Mouse (Mus musculus) bone marrow, adult 2 months (tissue): Measurements from ENCODE around the gene Pianp. TPM values are rescaled to one million over a fixed set of nuclear protein-coding genes. Genes with fewer than 3 reads are reported as not detected.

Experiments used
- H3K27ac ChIP-seq: fragments of 200-500 bp; 2 replicates; pipeline ENCODE4 v1.5.1; 2012; ENCODE audit warnings: low read depth, mild to moderate bottlenecking, control low read depth, inconsistent platforms, low read length; ENCODE audit not compliant: control insufficient read depth, poor library complexity, insufficient read depth
- H3K4me1 ChIP-seq: fragments of 200-500 bp; 2 replicates; pipeline ENCODE4 v1.6.1; 2011; ENCODE audit warnings: low read length; ENCODE audit not compliant: control insufficient read depth, insufficient read depth
- H3K4me3 ChIP-seq: fragments of 200-500 bp; replicated peaks from 2 replicates; pipeline ENCODE3; 2011; ENCODE audit warnings: mild to moderate bottlenecking, low read depth, low read length, control low read depth; ENCODE audit not compliant: control insufficient read depth
- CTCF ChIP-seq: fragments of 200-500 bp; IDR thresholded peaks from 2 replicates; pipeline ENCODE4 v1.5.1; 2011; ENCODE audit warnings: low read length, control low read depth; ENCODE audit not compliant: control insufficient read depth, insufficient read depth
- POLR2A ChIP-seq: fragments of 200-500 bp; IDR thresholded peaks from 2 replicates; pipeline ENCODE4 v1.6.1; 2011; ENCODE audit warnings: low read depth, mild to moderate bottlenecking, control low read depth, low read length, borderline replicate concordance; ENCODE audit not compliant: control insufficient read depth
- WGBS: fragments of 180-500 bp; shearing (Covaris S2); methylation state at CpG from one replicate; pipeline ENCODE4 v1.1.7; 2018; 5-methylcytosine and 5-hydroxymethylcytosine counted together
- polyA plus RNA-seq: library from polyadenylated mRNA; stranded (reverse); fragments of >200 nt; gene quantifications from 2 replicates; pipeline ENCODE4 v1.2.4, GENCODE M21; 2011; ENCODE audit warnings: low replicate concordance; ENCODE audit not compliant: missing spikeins, insufficient read depth, insufficient read length

Gene Pianp
- polyA plus RNA-seq, result 3.4 TPM in 1 of 2 replicates, not detected in the other

- Histone ChIP-seq H3K4me1 (no peaks in the 10 kb centered on the region; the same call in 1 of the 2 replicates), H3K4me3 (no peak within 1 kb of the TSS), H3K27ac (no peak within 1 kb of the TSS)
- TF ChIP-seq CTCF (no peak), POLR2A (no peak)
- WGBS, result 2% methylated on average over 76 of the region's 78 CpGs
Observed at GRCm38 (mm10) chr6:124996551-124997501, at the start of gene Pianp. Gene Pianp, plus strand, starts transcription at chr6:124996694.

GRCm38 (mm10) chr6:124953991-124954715, 42.3 kb upstream of the Pianp start:
- Histone ChIP-seq H3K27ac (no peak overlapping the region), H3K4me3 (no peak overlapping the region), H3K4me1 (no peaks in the 10 kb centered on the region)
- no peak for TF ChIP-seq CTCF
- no peak for TF ChIP-seq POLR2A
- 90% methylated on average over 2 of the region's 2 CpGs for WGBS

- Histone ChIP-seq H3K4me1 (no peaks in the 10 kb centered on the region; the same call in 1 of the 2 replicates), H3K4me3 (no peak overlapping the region), H3K27ac (no peak overlapping the region)
- 84% methylated on average over 4 of the region's 4 CpGs for WGBS
- no peak for TF ChIP-seq CTCF
- TF ChIP-seq POLR2A, result no peak
Observed at GRCm38 (mm10) chr6:124955212-124955611, 41.3 kb upstream of the Pianp start.

GRCm38 (mm10) chr6:124958127-124958526, 38.4 kb upstream of the Pianp start:
- 82% methylated on average over 3 of the region's 3 CpGs for WGBS
- TF ChIP-seq CTCF (no peak), POLR2A (no peak)
- Histone ChIP-seq H3K27ac (no peak overlapping the region), H3K4me1 (no peaks in the 10 kb centered on the region; the same call in 1 of the 2 replicates), H3K4me3 (no peak overlapping the region)

- Histone ChIP-seq H3K4me1 (peaks cover 2% of the 10 kb centered on the region), H3K27ac (no peak overlapping the region), H3K4me3 (no peak overlapping the region)
- TF ChIP-seq POLR2A (no peak), CTCF (no peak)
- WGBS, result 91% methylated on average over 13 of the region's 13 CpGs
Observed at GRCm38 (mm10) chr6:124959960-124960359, 36.5 kb upstream of the Pianp start.

GRCm38 (mm10) chr6:124961021-124961420, 35.5 kb upstream of the Pianp start:
- H3K4me3 ChIP-seq, result no peak overlapping the region
- H3K4me1 ChIP-seq, result peaks cover 2% of the 10 kb centered on the region
- whole genome bisulfite sequencing, result 85% methylated on average over 12 of the region's 12 CpGs
- no peak for TF ChIP-seq POLR2A
- no peak for TF ChIP-seq CTCF
- no peak overlapping the region for H3K27ac ChIP-seq

- no peak for TF ChIP-seq CTCF
- no peak for TF ChIP-seq POLR2A
- Histone ChIP-seq H3K4me3 (peak overlapping the region; percentile 95), H3K4me1 (peaks cover 3% of the 10 kb centered on the region), H3K27ac (peak overlapping the region; percentile 75; the same call in 1 of the 2 replicates)
- 3% methylated on average over 16 of the region's 16 CpGs for WGBS
Observed at GRCm38 (mm10) chr6:124964638-124965037, 31.9 kb upstream of the Pianp start.
